Mouse (Mus musculus) left cerebral cortex, adult 2 months (tissue): ENCODE results near the gene Fam118a. TPM values are rescaled to one million over a fixed set of nuclear protein-coding genes. Genes with fewer than 3 reads are reported as not detected.

ENCODE experiments used
- DNase-seq, 2 experiments: peaks; one replicate each; pipeline ENCODE4 v3.0.0; 2021 to 2022; ENCODE audit warnings: low spot score in 2 of 2, mixed read lengths in 1 of 2; ENCODE audit errors: extremely low spot score in 1 of 2
- H3K27ac ChIP-seq: fragments of 200-600 bp; 2 replicates; pipeline ENCODE4 v1.8.1; 2022
- H3K4me3 ChIP-seq: fragments of 200-600 bp; 2 replicates; pipeline ENCODE4 v1.8.1; 2022
- CTCF ChIP-seq: fragments of 200-600 bp; IDR thresholded peaks from 2 replicates; pipeline ENCODE4 v1.8.1; 2022; ENCODE audit warnings: antibody characterized with exemption, mild to moderate bottlenecking, moderate library complexity
- intact Hi-C: fragments of 180-260 bp; cut with DNase I; formaldehyde crosslinking; loops from one replicate; pipeline ENCODE4 v1.15.1; 2025
- total RNA-seq, 2 experiments: library from RNA; stranded (reverse); gene quantifications; 2 replicates each; pipeline ENCODE4 v1.2.3; 2021

The Fam118a gene
- total RNA-seq, 2 experiments from 2014 or later, result 24.4 to 25.3 TPM

GRCm38 (mm10) chr15:84989771-84990170 is 39.0 kb upstream of the Fam118a start:
- Histone ChIP-seq H3K4me3 (no peak overlapping the region), H3K27ac (no peak overlapping the region)
- no peak for TF ChIP-seq CTCF
- DNase-seq, result peak in 1 of 2 experiments; percentile 13
- intact Hi-C loops, result loop anchor here (10.0 kb wide), 1 partner anchor 135 kb away; the partner anchor contains the start of gene Phf21b

- TF ChIP-seq CTCF, result no peak
- Histone ChIP-seq H3K27ac (no peak overlapping the region), H3K4me3 (no peak overlapping the region)
- DNase-seq, result no peak
- intact Hi-C loops, result loop anchor here (10.0 kb wide), 1 partner anchor 140 kb away; the partner anchor contains the start of gene Phf21b
Measured at GRCm38 (mm10) chr15:84994498-84994897, 34.2 kb upstream of the Fam118a start.

- Histone ChIP-seq H3K4me3 (no peak overlapping the region), H3K27ac (no peak overlapping the region)
- DNase-seq, result no peak
- intact Hi-C loops, result loop anchor here (5.0 to 10.0 kb wide), 3 partner anchors 123 to 238 kb away; partner anchors contain the start of gene Phf21b
- TF ChIP-seq CTCF, result no peak
Measured at GRCm38 (mm10) chr15:84995041-84995440, 33.7 kb upstream of the Fam118a start.

- DNase-seq, result peak in 1 of 2 experiments; percentile 49
- TF ChIP-seq CTCF, result peak; percentile 75
- H3K4me3 ChIP-seq, result no peak overlapping the region
- intact Hi-C loops, result loop anchor here (2.0 to 10.0 kb wide), 4 partner anchors 71 to 239 kb away; partner anchors contain the start of gene Phf21b
- no peak overlapping the region for H3K27ac ChIP-seq
Measured at GRCm38 (mm10) chr15:84995967-84996366, 32.8 kb upstream of the Fam118a start.

- no peak for TF ChIP-seq CTCF
- Histone ChIP-seq H3K27ac (no peak overlapping the region), H3K4me3 (no peak overlapping the region)
- DNase-seq, result peak; percentile 77 to 78
- intact Hi-C loops, result loop anchor here (2.0 to 10.0 kb wide), 4 partner anchors 73 to 241 kb away; partner anchors contain the start of gene Phf21b
Measured at GRCm38 (mm10) chr15:84997768-84998454, 30.8 kb upstream of the Fam118a start.

- intact Hi-C loops, result loop anchor here (5.0 to 10.0 kb wide), 3 partner anchors 128 to 243 kb away; partner anchors contain the start of gene Phf21b
- Histone ChIP-seq H3K27ac (no peak overlapping the region), H3K4me3 (no peak overlapping the region)
- TF ChIP-seq CTCF, result no peak
- DNase-seq, result no peak
Measured at GRCm38 (mm10) chr15:84999911-85000310, 28.8 kb upstream of the Fam118a start.

- intact Hi-C loops, result loop anchor here (1.0 kb wide), 3 partner anchors 14 to 69 kb away; no protein-coding TSS in a partner anchor
- Histone ChIP-seq H3K4me3 (no peak overlapping the region), H3K27ac (peak overlapping the region; percentile 7; the same call in 1 of the 2 replicates)
- peak; percentile 81 for DNase-seq
- peak; percentile 94 for TF ChIP-seq CTCF
Measured at GRCm38 (mm10) chr15:85000984-85001982, 27.5 kb upstream of the Fam118a start.

- DNase-seq, result no peak
- H3K4me3 ChIP-seq, result no peak overlapping the region
- intact Hi-C loops, result no loop called here
- no peak overlapping the region for H3K27ac ChIP-seq
- no peak for TF ChIP-seq CTCF
Measured at GRCm38 (mm10) chr15:85009666-85010065, 19.1 kb upstream of the Fam118a start.

- no peak overlapping the region for H3K4me3 ChIP-seq
- H3K27ac ChIP-seq, result no peak overlapping the region
- intact Hi-C loops, result no loop called here
- DNase-seq, result no peak
- TF ChIP-seq CTCF, result no peak
Measured at GRCm38 (mm10) chr15:85011895-85012661, 16.7 kb upstream of the Fam118a start.

- Histone ChIP-seq H3K27ac (no peak overlapping the region), H3K4me3 (no peak overlapping the region)
- TF ChIP-seq CTCF, result no peak
- no peak for DNase-seq
- intact Hi-C loops, result no loop called here
Measured at GRCm38 (mm10) chr15:85012662-85013054, 16.1 kb upstream of the Fam118a start.

GRCm38 (mm10) chr15:85015771-85016170 is 13.0 kb upstream of the Fam118a start:
- peak in 1 of 2 experiments; percentile 54 for DNase-seq
- intact Hi-C loops, result loop anchor here (1.0 to 5.0 kb wide), 2 partner anchors 14 to 57 kb away; no protein-coding TSS in a partner anchor
- Histone ChIP-seq H3K27ac (no peak overlapping the region), H3K4me3 (no peak overlapping the region)
- TF ChIP-seq CTCF, result no peak
